ENCODE assay signal across 9 mouse cellular contexts in the genomic region with DNA sequence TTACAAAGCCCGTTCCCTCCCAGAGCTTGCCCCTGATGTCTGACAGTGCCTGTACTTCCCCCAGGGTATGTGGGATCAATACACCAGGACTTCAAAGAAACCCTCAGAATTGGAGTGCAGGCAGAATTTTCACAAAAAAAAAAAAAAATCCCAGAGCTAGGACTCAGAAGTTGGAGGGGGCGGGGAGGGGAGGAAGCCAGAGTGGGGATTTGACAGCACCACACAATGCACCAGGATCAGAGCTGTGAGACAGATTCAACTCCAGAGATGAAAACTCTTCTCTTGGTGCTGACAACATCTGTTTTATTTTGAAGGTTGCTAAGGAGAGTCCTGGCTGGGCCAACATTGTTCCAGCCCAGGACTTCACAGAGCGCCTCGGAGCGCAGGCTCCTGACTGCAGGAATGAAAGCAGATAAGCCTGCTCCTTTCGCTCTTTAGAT. TPM values are rescaled to one million over a fixed set of nuclear protein-coding genes. Genes with fewer than 3 reads are reported as not detected.
DNase-seq lines count a peak whose midpoint lies in the region; ATAC-seq and TF ChIP-seq lines count a peak whose summit lies in the region.
"Had no signal": no experiment of that assay in that cellular context is flagged by ENCODE, and none has a peak within 500 bp of the region (broad histone marks: within the 10 kb centered on the region; RNA-seq: fewer than 3 reads in every experiment).

No protein-coding gene starts in this region.

- peaks cover 85% of the 10 kb centered on the region for H3K4me1 ChIP-seq in embryonic facial prominence, embryonic 13.5 days
- H3K4me1 ChIP-seq in heart, postnatal 0 days (ENCODE audit: control insufficient read depth, insufficient read depth) = peaks cover 69% of the 10 kb centered on the region

- peak; percentile 55 for DNase-seq in 3T3-L1 (ENCODE audit: low read depth, low spot score)
- peak; percentile 90 for DNase-seq in heart, postnatal 0 days (ENCODE audit: low spot score)
- peak; percentile 45 for DNase-seq in lung, postnatal 10 days
- DNase-seq in frontal cortex, postnatal 14 days (ENCODE audit: low spot score in 2 of 2) = no peak
- DNase-seq in adrenal gland, adult 18-20 months (ENCODE audit: low spot score in 2 of 2) = no peak
- DNase-seq in thymus, postnatal 4 days = no peak
- no peak for DNase-seq in spleen, postnatal 36 days (ENCODE audit: low spot score in 2 of 2)
- DNase-seq: cerebellum, adult 2 months had no signal

- no peak for TF ChIP-seq CTCF in heart, postnatal 0 days (IDR thresholded peaks at IDR 0.05; ENCODE audit: low read depth)

- no peaks in the 10 kb centered on the region for H3K27me3 ChIP-seq in embryonic facial prominence, embryonic 13.5 days
- H3K27me3 ChIP-seq in heart, postnatal 0 days (ENCODE audit: control insufficient read depth, insufficient read depth, low read length) = no peaks in the 10 kb centered on the region

- no peak for ATAC-seq in embryonic facial prominence, embryonic 13.5 days (ENCODE audit: insufficient number of reproducible peaks, insufficient read depth, low FRiP score, low TSS enrichment, low read depth)
- ATAC-seq in heart, postnatal 0 days (ENCODE audit: insufficient read depth, low read depth) = peak; percentile 90

- H3K4me3 ChIP-seq in embryonic facial prominence, embryonic 13.5 days = no peak overlapping the region
- no peak overlapping the region for H3K4me3 ChIP-seq in heart, postnatal 0 days (ENCODE audit: low read depth, low read length)

- no peak; the same call in 1 of the 2 replicates for TF ChIP-seq EP300 in heart, postnatal 0 days (IDR thresholded peaks at IDR 0.05; ENCODE audit: low read depth)

- WGBS in embryonic facial prominence, embryonic 13.5 days = 15% methylated on average over 6 of the region's 6 CpGs
- WGBS in heart, postnatal 0 days = 18% methylated on average over 6 of the region's 6 CpGs

- H3K36me3 ChIP-seq in embryonic facial prominence, embryonic 13.5 days = peaks cover 31% of the 10 kb centered on the region
- H3K36me3 ChIP-seq in heart, postnatal 0 days (replicated peaks; ENCODE audit: control insufficient read depth, insufficient read depth, low read length) = 0 out of 2 replicates have a peak, but pooled peaks cover 7% of the 10 kb centered on the region

- peak overlapping the region; percentile 76 for H3K27ac ChIP-seq in embryonic facial prominence, embryonic 13.5 days
- peak overlapping the region; percentile 76 for H3K27ac ChIP-seq in heart, postnatal 0 days (ENCODE audit: low read depth)

- no peak overlapping the region; the same call in 1 of the 2 replicates for H3K4me2 ChIP-seq in embryonic facial prominence, embryonic 13.5 days
- H3K4me2 ChIP-seq in heart, postnatal 0 days (ENCODE audit: low read depth, low read length) = peak overlapping the region; percentile 19; the same call in 1 of the 2 replicates

- H3K9me3 ChIP-seq in embryonic facial prominence, embryonic 13.5 days = no peaks in the 10 kb centered on the region
- no peaks in the 10 kb centered on the region for H3K9me3 ChIP-seq in heart, postnatal 0 days (replicated peaks; ENCODE audit: control insufficient read depth, low read length)

- peak overlapping the region; percentile 46; the same call in 1 of the 2 replicates for H3K9ac ChIP-seq in embryonic facial prominence, embryonic 13.5 days
- no peak overlapping the region for H3K9ac ChIP-seq in heart, postnatal 0 days (replicated peaks; ENCODE audit: low read depth, low read length)

RNA-seq across cellular contexts. Expression of a gene that starts 39.3 kb away (rescaled TPM):
- polyA plus RNA-seq in embryonic facial prominence, embryonic 13.5 days (2015; fragmentation: Nextera tagmentation; extraction: Ambion mirVana) = 8.7 and 9.4 TPM in 2 replicates
- 61.5 and 74.4 TPM in 2 replicates for total RNA-seq in heart, postnatal 0 days (2014; rRNA removed; ENCODE audit: low replicate concordance)
- 4.6 and 5.2 TPM in 2 replicates for polyA plus RNA-seq in heart, postnatal 0 days (2015; fragmentation: Nextera tagmentation; extraction: Ambion mirVana)
- total RNA-seq in adrenal gland, adult 18-20 months (2021) = 10 to 100 TPM; 24.3 to 28.0 TPM

RNA-seq across cellular contexts. Expression of a gene that starts 41.5 kb away (rescaled TPM):
- 0.10 TPM in 1 of 2 replicates, not detected in the other for polyA plus RNA-seq in embryonic facial prominence, embryonic 13.5 days (2015; fragmentation: Nextera tagmentation; extraction: Ambion mirVana)
- total RNA-seq in heart, postnatal 0 days (2014; rRNA removed; ENCODE audit: low replicate concordance) = 1.8 TPM in 1 of 2 replicates, not detected in the other
- 0.26 and 0.27 TPM in 2 replicates for polyA plus RNA-seq in heart, postnatal 0 days (2015; fragmentation: Nextera tagmentation; extraction: Ambion mirVana)
- under 1 TPM in 1 of 2 experiments, not detected in 1; 0.10 TPM for total RNA-seq in adrenal gland, adult 18-20 months (2021)

Comparison
In these comparisons a context has a peak if more than half of its experiments do, and no peak if none do; other contexts are left out.
1. DNase-seq: peak in 3T3-L1 (single experiment), heart, postnatal 0 days (single experiment) and lung, postnatal 10 days (single experiment); none in frontal cortex, postnatal 14 days (0 of 2), adrenal gland, adult 18-20 months (0 of 2), thymus, postnatal 4 days (single experiment) and spleen, postnatal 36 days (0 of 2).